Mouse (Mus musculus) erythroid progenitor cell, adult 5-6 weeks (primary cell): ENCODE data around the gene Rad51d. TPM values are rescaled to one million over a fixed set of nuclear protein-coding genes. Genes with fewer than 3 reads are reported as not detected.

ENCODE experiments used
- ATAC-seq: replicated peaks from 2 replicates; pipeline ENCODE4 v1.8.0; 2016; ENCODE audit warnings: moderate number of reproducible peaks, mild to moderate bottlenecking, moderate TSS enrichment, inconsistent platforms; ENCODE audit not compliant: poor library complexity, low FRiP score, severe bottlenecking
- total RNA-seq, 2 experiments: library from RNA; stranded (forward) in 1 of 2; stranded (reverse) in 1 of 2; fragments of 150-400 nt in 1 of 2; fragments of 186-747, 209-891 nt in 1 of 2; gene quantifications; 2 replicates each; pipeline versions ENCODE4 v1.2.3 to v1.2.4; 2015 to 2017; ENCODE audit warnings: low replicate concordance in 2 of 2

The Rad51d gene
- total RNA-seq, 2 experiments from 2014 or later: 4.4 to 5.9 TPM

GRCm38 (mm10) chr11:82899720-82900119 lies 9.3 kb upstream of the Rad51d start:
- no peak for ATAC-seq

DNA sequence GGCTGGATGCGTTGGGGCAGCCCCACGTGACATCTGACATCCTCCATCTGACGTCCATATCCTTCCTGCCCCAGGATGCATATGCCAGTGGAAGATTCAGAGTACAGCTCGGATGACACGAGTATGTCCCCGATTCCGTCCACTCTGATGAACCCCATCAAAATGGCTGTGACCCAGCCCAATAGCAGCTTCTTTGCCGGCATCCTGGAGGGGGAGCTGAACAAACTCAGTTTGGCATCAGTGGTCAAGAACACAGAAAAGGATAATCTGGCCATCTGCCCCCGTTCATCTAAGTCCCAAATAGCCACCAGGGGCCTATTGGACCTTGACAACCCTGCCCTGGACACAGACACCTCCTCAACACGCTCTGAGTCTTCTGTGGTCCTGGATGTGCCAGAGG lies 7.1 kb upstream of the Rad51d start:
- ATAC-seq: no peak

DNA sequence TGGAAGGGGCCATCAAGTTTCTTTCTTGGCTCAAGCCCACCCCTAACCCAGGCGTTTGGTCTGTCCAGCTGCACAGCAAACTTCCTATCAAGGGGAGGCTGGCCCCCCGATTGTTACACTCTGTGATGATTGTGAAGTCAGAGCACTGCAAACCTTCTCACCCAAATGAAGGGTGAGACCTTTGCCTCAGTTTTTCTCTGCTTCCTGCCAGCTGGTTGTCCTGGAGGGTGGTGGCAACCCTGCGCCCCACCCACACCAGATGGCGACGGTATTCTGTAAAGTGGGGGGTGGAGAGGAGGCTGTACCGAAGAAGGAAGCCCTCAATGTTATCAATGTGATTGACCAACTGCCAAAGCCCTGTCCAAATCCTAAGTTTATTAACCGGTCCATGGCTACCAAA lies 1.5 kb upstream of the Rad51d start, which contains the start of gene Fndc8:
TSS of gene Fndc8 (plus strand) at position 189 of the 400 bp plus-strand sequence.
- no peak for ATAC-seq

- peak; percentile 32 for ATAC-seq
Measured at GRCm38 (mm10) chr11:82889524-82890341, 681 bp downstream of the Rad51d start.

- ATAC-seq: no peak
Measured at GRCm38 (mm10) chr11:82888491-82888946, 1.9 kb downstream of the Rad51d start.

DNA sequence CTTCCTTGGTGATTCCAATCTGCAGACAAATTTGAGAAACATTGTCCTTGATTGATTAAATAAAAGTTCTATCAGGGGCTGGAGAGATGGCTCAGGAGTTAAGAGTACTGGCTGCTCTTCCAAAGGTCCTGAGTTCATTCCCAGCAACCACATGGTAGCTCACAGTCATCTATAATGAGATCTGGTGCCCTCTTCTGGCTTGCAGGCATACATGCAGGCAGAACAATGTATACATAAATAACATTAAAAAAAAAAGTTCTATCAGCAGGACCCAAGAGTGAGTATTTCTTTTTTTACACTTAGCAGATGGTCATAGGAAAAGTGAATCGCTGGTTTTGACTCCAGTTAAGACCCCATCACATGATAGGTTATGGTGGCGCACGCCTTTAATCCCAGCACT lies 3.9 kb downstream of the Rad51d start:
- ATAC-seq: no peak

DNA sequence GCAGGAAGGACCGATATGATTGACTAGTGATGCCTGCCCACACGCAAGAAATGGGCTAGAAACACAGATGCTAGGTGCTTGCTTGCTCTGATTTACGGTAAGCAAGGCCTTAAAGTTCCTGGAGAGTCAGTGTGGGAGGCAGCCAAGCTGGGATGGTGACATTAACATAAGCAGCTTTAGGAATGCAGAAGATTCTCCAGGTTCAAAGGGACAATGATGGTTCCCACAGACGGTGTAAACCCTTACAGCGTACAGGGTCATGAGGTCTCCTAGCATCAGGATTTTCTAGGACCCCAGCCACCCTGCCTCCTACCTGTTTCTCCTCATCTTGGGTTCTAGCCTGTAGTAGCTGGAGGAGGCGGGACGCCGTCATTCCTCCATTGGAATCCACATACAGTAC lies 7.2 kb downstream of the Rad51d start:
- ATAC-seq: no peak

GRCm38 (mm10) chr11:82877726-82878344 lies 12.6 kb downstream of the Rad51d start:
- no peak for ATAC-seq

- no peak for ATAC-seq
Measured at GRCm38 (mm10) chr11:82875631-82876030, 14.8 kb downstream of the Rad51d start.

DNA sequence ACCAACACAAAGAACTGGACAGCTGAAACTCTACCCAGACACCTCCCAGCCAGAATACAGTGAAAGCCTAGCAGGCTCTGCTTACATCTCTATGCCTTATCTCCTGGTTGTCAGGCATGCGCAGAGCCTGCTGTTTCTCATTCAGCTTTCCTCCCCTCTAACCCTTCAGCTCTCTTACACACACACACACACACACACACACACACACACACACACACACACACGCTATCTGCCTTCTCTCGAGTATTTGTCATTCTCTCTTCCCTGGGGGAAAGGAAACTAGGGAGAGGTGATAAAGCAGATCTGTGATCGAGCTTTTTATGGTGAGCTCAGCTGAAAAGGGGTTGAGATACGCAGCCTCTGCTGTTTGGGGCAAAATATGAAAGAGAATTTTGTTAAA lies 15.5 kb downstream of the Rad51d start:
- 0 out of 2 replicates have a peak, but pooled peaks have one; percentile 44 for ATAC-seq

- peak; percentile 82 for ATAC-seq
Measured at GRCm38 (mm10) chr11:82871031-82871446, 19.4 kb downstream of the Rad51d start, which contains the start of gene Rffl. Gene Rffl (minus strand): TSS chr11:82871210.

- ATAC-seq: peak; percentile 55
Measured at GRCm38 (mm10) chr11:82870173-82871030, 20.0 kb downstream of the Rad51d start.

DNA sequence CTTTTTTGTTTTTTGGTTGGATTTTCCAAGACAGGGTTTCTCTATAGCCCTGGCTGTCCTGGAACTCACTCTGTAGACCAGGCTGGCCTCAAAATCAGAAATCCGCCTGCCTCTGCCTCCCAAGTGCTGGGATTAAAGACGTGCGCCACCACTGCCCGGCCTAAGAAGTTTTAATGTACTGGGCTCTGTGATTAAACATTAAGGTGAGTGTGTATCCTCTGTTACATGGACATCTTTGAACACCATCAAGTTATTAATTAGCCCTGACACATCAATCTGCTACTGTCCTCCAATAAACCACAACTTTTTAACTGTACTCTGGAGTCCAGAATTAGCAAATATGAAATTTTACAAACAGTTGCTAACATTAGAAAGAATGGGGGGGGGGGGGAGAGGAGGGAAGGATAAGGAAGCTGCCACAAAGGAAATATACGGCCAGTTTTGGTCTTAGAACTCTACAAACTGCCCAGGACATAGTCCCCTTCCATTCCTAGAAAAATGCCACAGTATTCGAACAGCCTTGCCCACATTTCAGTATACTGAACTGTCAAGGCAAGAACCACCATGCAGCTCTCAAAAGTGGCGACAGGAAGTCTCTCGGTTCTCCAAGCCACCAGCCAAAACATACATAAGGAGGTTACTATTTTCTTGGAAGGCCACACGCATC lies 20.8 kb downstream of the Rad51d start:
- no peak for ATAC-seq

DNA sequence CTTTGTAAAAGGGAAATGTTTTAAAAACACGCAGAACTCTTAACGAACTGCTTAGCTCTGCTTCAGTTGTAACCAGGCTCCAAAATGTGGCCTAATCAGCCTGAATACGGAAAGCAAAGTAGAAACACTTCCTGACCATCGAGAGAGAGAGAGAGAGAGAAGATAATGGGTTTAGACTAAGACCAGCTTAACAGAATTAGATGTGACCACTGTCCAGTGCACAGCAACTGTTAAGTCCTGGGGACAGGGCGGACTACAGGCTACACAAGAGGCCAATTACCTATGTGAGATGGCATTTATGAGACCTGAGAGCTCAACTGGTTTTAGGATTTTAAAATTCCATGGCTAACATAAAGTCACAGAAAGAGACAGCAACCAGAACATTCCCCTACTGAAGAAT lies 22.5 kb downstream of the Rad51d start:
- ATAC-seq: no peak

GRCm38 (mm10) chr11:82866850-82867564 lies 23.4 kb downstream of the Rad51d start:
- no peak for ATAC-seq

DNA sequence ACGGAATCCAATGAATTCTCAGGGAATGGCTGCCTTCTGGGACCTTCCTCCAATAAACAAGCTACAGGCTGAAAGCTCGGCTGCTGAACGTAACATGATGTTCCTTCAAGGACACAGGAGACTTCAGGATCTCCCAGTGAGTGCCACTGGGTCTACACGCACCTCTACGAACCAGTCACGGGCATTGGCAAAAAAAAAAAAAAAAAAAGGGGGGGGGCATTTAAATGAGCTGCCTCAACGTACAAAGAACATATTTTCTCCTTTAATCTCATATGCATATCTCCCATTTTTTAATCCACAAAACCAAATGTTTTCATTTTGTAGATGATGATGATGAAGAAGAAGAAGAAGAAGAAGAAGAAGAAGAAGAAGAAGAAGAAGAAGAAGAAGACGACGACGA lies 24.5 kb downstream of the Rad51d start:
- no peak for ATAC-seq

DNA sequence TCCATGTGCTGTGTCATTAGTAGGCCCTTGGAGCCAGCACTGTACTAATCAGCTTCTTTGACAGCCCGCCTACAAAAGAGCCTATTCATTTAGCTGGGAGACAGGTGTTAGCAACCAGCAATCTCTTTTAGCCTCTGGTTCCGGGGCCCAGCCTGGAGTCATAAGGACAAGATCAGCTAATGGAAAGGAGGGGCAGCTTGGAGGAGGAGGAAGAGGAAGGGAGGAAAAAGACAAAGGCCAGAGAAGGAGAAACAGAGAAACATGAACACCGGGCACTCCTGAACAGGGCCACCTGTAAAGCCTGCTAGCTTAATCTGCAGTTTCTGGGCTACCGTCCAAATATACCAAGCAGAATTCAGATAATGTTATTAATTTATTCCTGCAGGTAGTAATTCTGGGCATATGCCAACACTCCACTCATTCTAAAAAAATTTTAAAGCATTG lies 26.9 kb downstream of the Rad51d start:
- peak; percentile 55 for ATAC-seq

DNA sequence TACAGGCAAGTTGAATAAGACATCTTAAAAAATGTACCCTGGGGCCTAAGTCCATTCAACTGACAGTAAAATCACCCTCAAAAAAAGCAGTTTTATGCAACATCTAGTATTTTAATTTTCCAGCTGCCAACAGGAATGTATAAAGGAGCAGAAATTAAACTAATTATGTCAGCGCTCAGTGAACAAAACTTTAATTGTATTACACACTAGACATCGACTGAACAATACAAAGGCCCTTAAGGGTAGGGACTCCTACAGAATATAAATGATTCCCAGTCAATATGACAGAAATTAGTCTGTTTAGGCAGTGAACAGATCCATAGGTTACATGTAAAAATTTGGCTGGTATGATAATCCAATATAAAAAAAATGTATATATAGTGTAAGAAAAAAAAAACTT lies 27.4 kb downstream of the Rad51d start:
- ATAC-seq: no peak

DNA sequence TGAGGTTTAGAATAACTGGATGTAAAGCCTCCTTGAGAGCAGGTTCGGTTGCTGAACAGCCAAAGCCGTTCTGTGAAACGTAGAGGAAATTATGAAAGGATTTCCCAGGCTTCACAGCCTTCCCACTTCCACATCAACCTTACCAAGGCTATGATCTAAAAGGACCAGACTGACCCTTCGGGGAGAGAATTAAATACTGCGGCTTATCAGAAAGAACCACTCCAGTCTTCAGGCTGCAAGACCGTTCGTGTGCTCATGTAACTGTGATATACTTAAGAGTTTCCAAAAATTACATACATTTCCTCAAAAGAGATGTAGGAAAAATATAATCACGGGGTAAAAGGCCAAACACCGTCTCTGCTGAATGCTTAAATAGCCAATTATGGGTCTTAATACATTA lies 27.8 kb downstream of the Rad51d start:
- peak; percentile 74 for ATAC-seq
